ENCODE assay signal across 36 mouse cellular contexts in genomic region chr15:57434710-57435404, GRCm38 (mm10). TPM values are rescaled to one million over a fixed set of nuclear protein-coding genes. Genes with fewer than 3 reads are reported as not detected.
A peak's percentile ranks its signal among the peaks of the same experiment; 100 is the strongest.
DNase-seq lines count a peak whose midpoint lies in the region; ATAC-seq and TF ChIP-seq lines count a peak whose summit lies in the region.
"Had no signal": no experiment of that assay in that cellular context is flagged by ENCODE, and none has a peak within 500 bp of the region (broad histone marks: within the 10 kb centered on the region; RNA-seq: fewer than 3 reads in every experiment).

No protein-coding gene starts in this region.

- no peaks in the 10 kb centered on the region for H3K9me3 ChIP-seq in kidney, embryonic 14.5 days (ENCODE audit: control insufficient read depth, low read length)
- H3K9me3 ChIP-seq in kidney, postnatal 0 days (replicated peaks; ENCODE audit: low read length) = no peaks in the 10 kb centered on the region
- H3K9me3 ChIP-seq: embryonic facial prominence, embryonic 15.5 days; heart, embryonic 12.5 days; heart, embryonic 15.5 days; hindbrain, embryonic 10.5 days; hindbrain, embryonic 13.5 days had no signal

- no peak overlapping the region for H3K9ac ChIP-seq in kidney, embryonic 14.5 days (ENCODE audit: low read depth, low read length)
- H3K9ac ChIP-seq in kidney, postnatal 0 days (ENCODE audit: low read depth, low read length) = no peak overlapping the region
- H3K9ac ChIP-seq: embryonic facial prominence, embryonic 15.5 days; forebrain, postnatal 0 days; heart, embryonic 12.5 days; heart, embryonic 15.5 days; hindbrain, embryonic 13.5 days had no signal

- DNase-seq in kidney, postnatal 25 days = no peak
- DNase-seq in kidney, postnatal 0 days (ENCODE audit: low spot score) = peak; percentile 84
- no peak for DNase-seq in kidney, postnatal 36 days
- peak; percentile 40 for DNase-seq in 3T3-L1 (ENCODE audit: low read depth, low spot score)
- DNase-seq in heart, adult 18-20 months = no peak
- DNase-seq: adrenal gland, adult 8-10 months; adrenal gland, postnatal 25 days; cerebellum, adult 11-12 months; cerebellum, adult 8-10 months; cerebellum, postnatal 10 days; cerebellum, postnatal 36 days; embryo, embryonic 11 days; forebrain, postnatal 0 days; gastrocnemius, adult 2 months; gastrocnemius, postnatal 14 days; heart, adult 11 months; heart, postnatal 10 days; heart, postnatal 36 days had no signal

- TF ChIP-seq CTCF in kidney, postnatal 0 days (IDR thresholded peaks at IDR 0.05; ENCODE audit: low read depth) = no peak

- 46% methylated on average over 2 of the region's 2 CpGs for WGBS in kidney, embryonic 14.5 days
- 43% methylated on average over 2 of the region's 2 CpGs for WGBS in kidney, postnatal 0 days

- ATAC-seq in kidney, embryonic 14.5 days (ENCODE audit: low FRiP score, low TSS enrichment) = peak; percentile 81; the same call in 1 of the 2 replicates
- ATAC-seq in kidney, postnatal 0 days (replicated peaks; ENCODE audit: low FRiP score, low read depth) = no peak
- ATAC-seq: activated CD4-positive, CD25-positive, alpha-beta regulatory T cell, adult 4 months; CD4-positive, CD25-positive, alpha-beta regulatory T cell, adult 4 months; forebrain, embryonic 14.5 days; forebrain, postnatal 0 days; hindbrain, embryonic 16.5 days had no signal

- no peak overlapping the region for H3K4me2 ChIP-seq in kidney, embryonic 14.5 days (replicated peaks; ENCODE audit: low read depth, low read length)
- no peak overlapping the region for H3K4me2 ChIP-seq in kidney, postnatal 0 days (ENCODE audit: low read length)
- H3K4me2 ChIP-seq: embryonic facial prominence, embryonic 15.5 days; heart, embryonic 12.5 days; heart, embryonic 15.5 days; hindbrain, embryonic 13.5 days had no signal

- H3K36me3 ChIP-seq in kidney, embryonic 14.5 days (ENCODE audit: control insufficient read depth, insufficient read depth, low read length) = no peaks in the 10 kb centered on the region
- no peaks in the 10 kb centered on the region for H3K36me3 ChIP-seq in kidney, postnatal 0 days (ENCODE audit: insufficient read depth, low read length)
- H3K36me3 ChIP-seq: embryonic facial prominence, embryonic 15.5 days; heart, embryonic 12.5 days; heart, embryonic 15.5 days; hindbrain, embryonic 10.5 days; hindbrain, embryonic 13.5 days had no signal

- no peaks in the 10 kb centered on the region for H3K27me3 ChIP-seq in kidney, embryonic 14.5 days (ENCODE audit: control insufficient read depth, insufficient read depth, low read length)
- no peaks in the 10 kb centered on the region for H3K27me3 ChIP-seq in kidney, postnatal 0 days (ENCODE audit: insufficient read depth, low read length)
- H3K27me3 ChIP-seq: embryonic facial prominence, embryonic 15.5 days; heart, embryonic 12.5 days; heart, embryonic 15.5 days; hindbrain, embryonic 13.5 days had no signal

- no peaks in the 10 kb centered on the region for H3K4me1 ChIP-seq in kidney, embryonic 14.5 days (ENCODE audit: control insufficient read depth, insufficient read depth, low read length)
- no peaks in the 10 kb centered on the region for H3K4me1 ChIP-seq in kidney, postnatal 0 days (replicated peaks; ENCODE audit: insufficient read depth, low read length)
- H3K4me1 ChIP-seq: embryonic facial prominence, embryonic 15.5 days; heart, embryonic 12.5 days; heart, embryonic 15.5 days; hindbrain, embryonic 10.5 days; hindbrain, embryonic 13.5 days had no signal

- H3K4me3 ChIP-seq in kidney, embryonic 14.5 days (ENCODE audit: low read length) = no peak overlapping the region
- H3K4me3 ChIP-seq in kidney, postnatal 0 days (replicated peaks; ENCODE audit: low read depth, low read length) = no peak overlapping the region
- H3K4me3 ChIP-seq: embryonic facial prominence, embryonic 15.5 days; gastrocnemius, adult 2 months; heart, embryonic 12.5 days; heart, embryonic 15.5 days; hindbrain, embryonic 10.5 days; hindbrain, embryonic 13.5 days had no signal

- H3K27ac ChIP-seq in kidney, embryonic 14.5 days (ENCODE audit: low read depth, low read length) = no peak overlapping the region
- no peak overlapping the region for H3K27ac ChIP-seq in kidney, postnatal 0 days
- H3K27ac ChIP-seq: embryonic facial prominence, embryonic 15.5 days; gastrocnemius, adult 2 months; heart, embryonic 15.5 days; hindbrain, embryonic 10.5 days; hindbrain, embryonic 13.5 days had no signal

RNA-seq across cellular contexts. Expression of gene Slc22a22, which starts 42.6 kb away (rescaled TPM):
- 0.31 and 0.41 TPM in 2 replicates for polyA plus RNA-seq in kidney, embryonic 14.5 days (2014; fragmentation: Nextera tagmentation; extraction: Ambion mirVana)
- polyA plus RNA-seq in kidney, postnatal 0 days (2015; fragmentation: Nextera tagmentation; extraction: Ambion mirVana) = 7.9 and 8.9 TPM in 2 replicates
- total RNA-seq in heart, adult 18-20 months (2021) = not detected
- total RNA-seq: adrenal gland, adult 8-10 months; adrenal gland, postnatal 25 days; gastrocnemius, adult 2 months; gastrocnemius, postnatal 14 days; gastrocnemius, postnatal 4 days; heart, postnatal 10 days; heart, postnatal 36 days; MEL had no signal
- polyA plus RNA-seq: activated CD4-positive, CD25-positive, alpha-beta regulatory T cell, adult 4 months; brain, embryonic 14.5 days; C2C12; CD4-positive, CD25-positive, alpha-beta regulatory T cell, adult 4 months; cortical plate, adult 2 months; embryonic facial prominence, embryonic 11.5 days; forebrain, embryonic 11.5 days; forebrain, embryonic 14.5 days; forebrain, postnatal 0 days; frontal cortex, adult 2 months; heart, embryonic 12.5 days; heart, embryonic 15.5 days; hindbrain, embryonic 10.5 days; hindbrain, embryonic 13.5 days had no signal

Comparison
In these comparisons a context has a peak if more than half of its experiments do, and no peak if none do; other contexts are left out.
1. DNase-seq: peak in kidney, postnatal 0 days (single experiment) and 3T3-L1 (single experiment); none in kidney, postnatal 25 days (0 of 2), kidney, postnatal 36 days (0 of 2) and heart, adult 18-20 months (0 of 2).